8 mouse cellular contexts compared by ENCODE assay signal in genomic region chr1:89646326-89647018, GRCm38 (mm10).
A peak's percentile ranks its signal among the peaks of the same experiment; 100 is the strongest.
DNase-seq lines count a peak whose midpoint lies in the region; ATAC-seq and TF ChIP-seq lines count a peak whose summit lies in the region.

No protein-coding gene starts in this region.

- H3K27ac ChIP-seq in forebrain, embryonic 13.5 days = no peak overlapping the region
- no peak overlapping the region for H3K27ac ChIP-seq in hindbrain, embryonic 12.5 days
- no peak overlapping the region for H3K27ac ChIP-seq in left cerebral cortex, adult 2 months

- no peaks in the 10 kb centered on the region for H3K9me3 ChIP-seq in forebrain, embryonic 13.5 days (replicated peaks)
- H3K9me3 ChIP-seq in hindbrain, embryonic 12.5 days (replicated peaks) = no peaks in the 10 kb centered on the region

- peak; percentile 54; the same call in 1 of the 2 replicates for ATAC-seq in forebrain, embryonic 13.5 days
- ATAC-seq in hindbrain, embryonic 12.5 days (ENCODE audit: low FRiP score) = peak; percentile 39; the same call in 1 of the 2 replicates
- peak; percentile 75 for ATAC-seq in megakaryocyte, adult 5-6 weeks (ENCODE audit: poor library complexity, severe bottlenecking)

- peak; percentile 91 for TF ChIP-seq CTCF in left cerebral cortex, adult 2 months (IDR thresholded peaks at IDR 0.05)

- 22% methylated on average over 4 of the region's 4 CpGs for WGBS in forebrain, embryonic 13.5 days
- 24% methylated on average over 4 of the region's 4 CpGs for WGBS in hindbrain, embryonic 12.5 days

- no peak overlapping the region for H3K4me2 ChIP-seq in forebrain, embryonic 13.5 days
- no peak overlapping the region for H3K4me2 ChIP-seq in hindbrain, embryonic 12.5 days (replicated peaks)

- peaks cover 45% of the 10 kb centered on the region for H3K27me3 ChIP-seq in forebrain, embryonic 13.5 days
- H3K27me3 ChIP-seq in hindbrain, embryonic 12.5 days = peaks cover 9% of the 10 kb centered on the region; the same call in 1 of the 2 replicates

- H3K4me1 ChIP-seq in forebrain, embryonic 13.5 days = no peaks in the 10 kb centered on the region
- H3K4me1 ChIP-seq in hindbrain, embryonic 12.5 days = peaks cover 26% of the 10 kb centered on the region

- 0 out of 2 replicates have a peak, but pooled peaks cover 5% of the 10 kb centered on the region for H3K36me3 ChIP-seq in forebrain, embryonic 13.5 days (ENCODE audit: poor library complexity, severe bottlenecking)
- peaks cover 4% of the 10 kb centered on the region; the same call in 1 of the 2 replicates for H3K36me3 ChIP-seq in hindbrain, embryonic 12.5 days

- peak; percentile 65 for DNase-seq in WW6 (ENCODE audit: low read depth, low spot score)
- peak; percentile 38 for DNase-seq in c-Kit-positive CD71-positive TER-119-positive erythroid progenitor cells, embryonic 14.5 days (ENCODE audit: low spot score)
- DNase-seq in left cerebral cortex, adult 2 months (ENCODE audit: extremely low spot score in 1 of 2, low spot score in 2 of 2) = peak; percentile 65 to 73
- peak; percentile 68 for DNase-seq in right cerebral cortex, postnatal 14 days
- DNase-seq in yolk sac, embryonic 10.5 days (ENCODE audit: low spot score) = peak; percentile 84

- H3K4me3 ChIP-seq in forebrain, embryonic 13.5 days = no peak overlapping the region
- H3K4me3 ChIP-seq in hindbrain, embryonic 12.5 days = no peak overlapping the region
- H3K4me3 ChIP-seq in left cerebral cortex, adult 2 months = no peak overlapping the region

- H3K9ac ChIP-seq in forebrain, embryonic 13.5 days = no peak overlapping the region
- H3K9ac ChIP-seq in hindbrain, embryonic 12.5 days = no peak overlapping the region

- intact Hi-C loops in left cerebral cortex, adult 2 months (cut with DNase I) = loop anchor here (1.0 to 5.0 kb wide), 3 partner anchors 201 to 946 kb away; no protein-coding TSS in a partner anchor
